Mouse (Mus musculus): ENCODE data around the gene Edc4. TPM values are rescaled to one million over a fixed set of nuclear protein-coding genes. Genes with fewer than 3 reads are reported as not detected.

Edc4 gene
- polyA plus RNA-seq, 1 experiment = 55.8 TPM

DNA sequence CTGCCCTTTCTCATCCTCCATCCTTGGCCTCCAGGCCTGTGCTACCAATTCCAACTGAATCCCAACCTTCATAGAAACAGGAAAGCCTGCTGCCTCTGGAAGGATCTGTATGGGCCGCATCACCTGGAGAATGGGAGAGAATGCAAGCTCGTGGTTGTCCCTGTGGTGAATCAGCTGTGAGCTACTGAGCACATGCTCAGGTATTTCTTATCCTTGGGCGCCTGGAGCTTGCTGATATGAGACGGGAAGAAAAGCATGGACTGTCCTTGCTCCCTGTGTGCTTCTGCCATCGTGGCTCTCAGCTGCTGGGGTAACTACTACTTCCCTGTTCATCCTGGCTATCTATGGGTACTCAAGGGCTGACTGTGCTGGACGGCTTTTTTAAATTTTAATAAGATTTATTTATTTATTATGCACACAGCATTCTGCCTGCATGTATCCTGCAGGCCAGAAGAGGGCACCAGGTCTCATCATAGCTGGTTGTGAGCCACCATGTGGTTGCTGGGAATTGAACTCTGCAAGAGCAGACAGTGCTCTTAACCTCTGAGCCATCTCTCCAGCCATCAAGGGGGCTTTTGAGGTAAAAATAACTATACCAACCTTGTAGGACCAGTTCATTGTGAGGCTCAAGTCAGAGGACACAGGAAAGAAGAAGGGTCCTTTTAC, 14.2 kb upstream of the Edc4 start:
- WGBS = 72% methylated on average over 6 of the region's 6 CpGs
- TF ChIP-seq CTCF (IDR thresholded peaks at IDR 0.05; ENCODE audit: extremely low read depth, insufficient read length, insufficient replicate concordance, low read depth, low read length) = peak; percentile 25; the same call in 1 of the 2 replicates
- no peak for TF ChIP-seq POLR2A (IDR thresholded peaks at IDR 0.05; ENCODE audit: low read depth, low read length)
- no peaks in the 10 kb centered on the region for H3K27me3 ChIP-seq (ENCODE audit: control insufficient read depth, insufficient read depth, low read length)
- no peak overlapping the region for H3K27ac ChIP-seq (ENCODE audit: insufficient read depth, low read depth, low read length)
- H3K4me1 ChIP-seq (ENCODE audit: control insufficient read depth, insufficient read depth, insufficient read length, low read length) = peaks cover 6% of the 10 kb centered on the region; the same call in 1 of the 2 replicates
- peaks cover 8% of the 10 kb centered on the region for H3K36me3 ChIP-seq (ENCODE audit: control insufficient read depth, insufficient read depth, low read length)
- no peak overlapping the region for H3K4me3 ChIP-seq (ENCODE audit: low read depth, low read length)

DNA sequence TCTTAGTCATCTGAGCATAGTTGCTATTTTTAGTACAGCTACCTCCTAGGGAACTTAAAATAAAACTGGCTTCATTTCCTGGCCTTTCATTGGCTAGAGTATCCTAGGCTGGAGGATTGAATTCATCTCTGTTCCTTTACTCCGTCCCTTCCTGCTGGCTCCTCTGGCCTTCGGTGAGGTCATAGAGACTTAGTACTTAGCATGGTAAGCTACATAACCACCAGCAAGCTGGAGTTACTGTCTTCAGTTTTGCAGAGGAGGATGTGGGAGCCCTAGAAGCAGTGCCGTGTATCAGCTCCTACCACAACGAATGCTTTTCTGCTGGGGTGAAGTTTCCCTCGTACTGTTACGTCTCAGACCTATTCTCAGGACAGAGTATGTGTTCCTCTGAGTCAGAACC, 6.4 kb upstream of the Edc4 start:
- Histone ChIP-seq H3K36me3 (ENCODE audit: control insufficient read depth, insufficient read depth, low read length) (peaks cover 24% of the 10 kb centered on the region), H3K27me3 (ENCODE audit: control insufficient read depth, insufficient read depth, low read length) (no peaks in the 10 kb centered on the region), H3K4me3 (ENCODE audit: low read depth, low read length) (no peak overlapping the region), H3K4me1 (ENCODE audit: control insufficient read depth, insufficient read depth, insufficient read length, low read length) (no peaks in the 10 kb centered on the region), H3K27ac (ENCODE audit: insufficient read depth, low read depth, low read length) (no peak overlapping the region)
- TF ChIP-seq CTCF (IDR thresholded peaks at IDR 0.05; ENCODE audit: extremely low read depth, insufficient read length, insufficient replicate concordance, low read depth, low read length) = no peak
- no peak for TF ChIP-seq POLR2A (IDR thresholded peaks at IDR 0.05; ENCODE audit: low read depth, low read length)
- 77% methylated on average over 6 of the region's 6 CpGs for WGBS

DNA sequence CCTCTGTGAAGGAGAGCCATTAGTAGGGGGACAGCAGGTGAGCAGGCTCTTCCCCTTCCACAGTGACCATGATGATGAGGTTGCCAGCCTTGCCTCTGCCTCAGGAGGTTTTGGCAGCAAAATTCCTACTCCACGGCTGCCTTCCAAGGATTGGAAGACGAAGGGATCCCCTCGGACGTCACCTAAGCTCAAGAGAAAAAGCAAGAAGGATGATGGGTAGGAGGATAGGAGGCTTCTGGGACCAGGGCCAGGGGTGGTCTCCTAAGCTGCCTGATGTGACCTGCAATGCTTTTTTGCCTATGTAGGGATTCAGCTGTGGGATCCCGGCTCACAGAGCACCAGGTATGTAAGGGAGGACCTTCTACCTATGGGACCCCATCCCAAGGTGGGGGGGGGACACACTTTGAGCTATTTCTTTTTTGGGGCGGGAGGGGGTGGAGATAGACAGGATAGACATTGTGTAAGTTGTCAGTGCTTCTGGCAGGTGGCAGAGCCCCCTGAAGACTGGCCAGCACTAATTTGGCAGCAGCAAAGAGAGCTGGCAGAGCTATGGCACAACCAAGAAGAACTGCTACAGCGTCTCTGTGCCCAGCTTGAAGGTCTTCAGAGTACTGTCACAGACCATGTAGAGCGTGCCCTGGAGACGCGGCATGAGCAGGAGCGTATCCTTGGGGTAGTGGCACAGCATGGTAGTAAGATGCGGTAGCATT, 9.2 kb downstream of the Edc4 start:
- no peak for TF ChIP-seq CTCF (IDR thresholded peaks at IDR 0.05; ENCODE audit: extremely low read depth, insufficient read length, insufficient replicate concordance, low read depth, low read length)
- no peak for TF ChIP-seq POLR2A (IDR thresholded peaks at IDR 0.05; ENCODE audit: low read depth, low read length)
- no peak overlapping the region for H3K27ac ChIP-seq (ENCODE audit: insufficient read depth, low read depth, low read length)
- H3K4me1 ChIP-seq (ENCODE audit: control insufficient read depth, insufficient read depth, insufficient read length, low read length) = no peaks in the 10 kb centered on the region
- H3K4me3 ChIP-seq (ENCODE audit: low read depth, low read length) = no peak overlapping the region
- WGBS = 93% methylated on average over 12 of the region's 12 CpGs
- H3K36me3 ChIP-seq (ENCODE audit: control insufficient read depth, insufficient read depth, low read length) = peaks cover 70% of the 10 kb centered on the region
- no peaks in the 10 kb centered on the region for H3K27me3 ChIP-seq (ENCODE audit: control insufficient read depth, insufficient read depth, low read length)

DNA sequence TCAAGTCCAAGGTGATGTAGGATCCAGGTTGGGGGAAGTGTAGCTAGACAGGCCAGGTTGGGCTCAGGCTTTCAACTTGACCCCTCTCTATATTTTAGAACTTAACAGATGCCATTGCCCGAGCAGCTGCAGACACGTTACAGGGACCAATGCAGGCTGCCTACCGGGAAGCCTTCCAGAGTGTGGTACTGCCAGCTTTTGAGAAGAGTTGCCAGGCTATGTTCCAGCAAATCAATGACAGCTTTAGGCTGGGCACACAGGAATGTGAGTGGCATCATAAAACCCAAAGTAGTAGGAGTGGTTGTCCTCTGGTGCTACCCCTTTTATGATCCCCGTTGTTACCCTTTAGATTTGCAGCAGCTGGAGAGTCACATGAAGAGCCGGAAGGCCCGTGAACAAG, 10.2 kb downstream of the Edc4 start:
- Histone ChIP-seq H3K36me3 (ENCODE audit: control insufficient read depth, insufficient read depth, low read length) (peaks cover 60% of the 10 kb centered on the region), H3K4me3 (ENCODE audit: low read depth, low read length) (no peak overlapping the region), H3K4me1 (ENCODE audit: control insufficient read depth, insufficient read depth, insufficient read length, low read length) (no peaks in the 10 kb centered on the region), H3K27me3 (ENCODE audit: control insufficient read depth, insufficient read depth, low read length) (no peaks in the 10 kb centered on the region), H3K27ac (ENCODE audit: insufficient read depth, low read depth, low read length) (no peak overlapping the region)
- WGBS = 73% methylated on average over 6 of the region's 6 CpGs
- TF ChIP-seq POLR2A (IDR thresholded peaks at IDR 0.05; ENCODE audit: low read depth, low read length) = no peak
- no peak for TF ChIP-seq CTCF (IDR thresholded peaks at IDR 0.05; ENCODE audit: extremely low read depth, insufficient read length, insufficient replicate concordance, low read depth, low read length)

DNA sequence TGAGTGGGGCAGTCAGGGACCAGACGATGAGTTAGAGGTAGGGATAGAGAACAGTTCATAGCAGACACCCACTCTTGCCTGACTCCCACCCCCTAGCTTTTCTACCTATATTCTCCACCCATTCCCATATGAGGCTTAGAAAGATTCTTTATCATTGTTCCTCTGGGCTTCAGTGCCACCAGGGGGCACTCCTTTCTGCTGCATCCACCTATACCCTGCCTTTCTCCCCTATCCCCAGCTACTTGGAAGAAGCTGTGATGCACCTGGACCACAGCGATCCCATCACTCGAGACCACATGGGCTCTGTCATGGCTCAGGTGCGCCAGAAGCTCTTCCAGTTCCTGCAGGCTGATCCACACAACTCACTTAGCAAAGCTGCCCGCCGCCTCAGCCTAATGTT, 11.8 kb downstream of the Edc4 start:
- no peaks in the 10 kb centered on the region for H3K4me1 ChIP-seq (ENCODE audit: control insufficient read depth, insufficient read depth, insufficient read length, low read length)
- TF ChIP-seq POLR2A (IDR thresholded peaks at IDR 0.05; ENCODE audit: low read depth, low read length) = no peak
- peak; percentile 47; the same call in 1 of the 2 replicates for TF ChIP-seq CTCF (IDR thresholded peaks at IDR 0.05; ENCODE audit: extremely low read depth, insufficient read length, insufficient replicate concordance, low read depth, low read length)
- 86% methylated on average over 6 of the region's 6 CpGs for WGBS
- no peak overlapping the region for H3K4me3 ChIP-seq (ENCODE audit: low read depth, low read length)
- H3K27me3 ChIP-seq (ENCODE audit: control insufficient read depth, insufficient read depth, low read length) = no peaks in the 10 kb centered on the region
- no peak overlapping the region for H3K27ac ChIP-seq (ENCODE audit: insufficient read depth, low read depth, low read length)
- peaks cover 45% of the 10 kb centered on the region for H3K36me3 ChIP-seq (ENCODE audit: control insufficient read depth, insufficient read depth, low read length)

DNA sequence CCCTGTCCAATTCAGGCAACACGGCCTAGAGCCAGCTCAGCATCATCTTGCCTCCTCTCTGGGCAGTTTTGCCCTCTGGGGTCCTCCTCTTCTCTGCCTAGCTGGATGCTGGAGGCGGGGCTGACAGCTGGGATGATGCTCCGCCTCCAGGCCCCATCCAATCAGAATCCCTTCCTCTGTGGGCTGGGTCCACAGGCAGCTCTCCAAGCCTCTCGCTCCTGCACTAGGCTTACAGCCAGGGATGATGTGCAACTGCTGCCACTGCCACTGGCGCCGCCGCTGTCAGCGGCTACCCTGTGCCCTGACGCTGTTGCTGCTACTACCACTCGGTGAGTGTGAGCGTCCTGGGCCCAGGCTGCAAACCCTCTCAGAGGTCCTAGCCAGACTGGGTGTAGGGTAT, 12.7 kb downstream of the Edc4 start, which contains the start of gene Nrn1l:
Gene Nrn1l (plus strand): TSS at position 229 of the 400 bp plus-strand sequence.
- H3K4me3 ChIP-seq (ENCODE audit: low read depth, low read length) = no peak within 1 kb of the TSS
- WGBS = 33% methylated on average over 11 of the region's 11 CpGs
- H3K27ac ChIP-seq (ENCODE audit: insufficient read depth, low read depth, low read length) = no peak within 1 kb of the TSS
- H3K4me1 ChIP-seq (ENCODE audit: control insufficient read depth, insufficient read depth, insufficient read length, low read length) = no peaks in the 10 kb centered on the region
- no peaks in the 10 kb centered on the region for H3K27me3 ChIP-seq (ENCODE audit: control insufficient read depth, insufficient read depth, low read length)
- no peak for TF ChIP-seq POLR2A (IDR thresholded peaks at IDR 0.05; ENCODE audit: low read depth, low read length)
- no peak for TF ChIP-seq CTCF (IDR thresholded peaks at IDR 0.05; ENCODE audit: extremely low read depth, insufficient read length, insufficient replicate concordance, low read depth, low read length)
- H3K36me3 ChIP-seq (ENCODE audit: control insufficient read depth, insufficient read depth, low read length) = peaks cover 36% of the 10 kb centered on the region

DNA sequence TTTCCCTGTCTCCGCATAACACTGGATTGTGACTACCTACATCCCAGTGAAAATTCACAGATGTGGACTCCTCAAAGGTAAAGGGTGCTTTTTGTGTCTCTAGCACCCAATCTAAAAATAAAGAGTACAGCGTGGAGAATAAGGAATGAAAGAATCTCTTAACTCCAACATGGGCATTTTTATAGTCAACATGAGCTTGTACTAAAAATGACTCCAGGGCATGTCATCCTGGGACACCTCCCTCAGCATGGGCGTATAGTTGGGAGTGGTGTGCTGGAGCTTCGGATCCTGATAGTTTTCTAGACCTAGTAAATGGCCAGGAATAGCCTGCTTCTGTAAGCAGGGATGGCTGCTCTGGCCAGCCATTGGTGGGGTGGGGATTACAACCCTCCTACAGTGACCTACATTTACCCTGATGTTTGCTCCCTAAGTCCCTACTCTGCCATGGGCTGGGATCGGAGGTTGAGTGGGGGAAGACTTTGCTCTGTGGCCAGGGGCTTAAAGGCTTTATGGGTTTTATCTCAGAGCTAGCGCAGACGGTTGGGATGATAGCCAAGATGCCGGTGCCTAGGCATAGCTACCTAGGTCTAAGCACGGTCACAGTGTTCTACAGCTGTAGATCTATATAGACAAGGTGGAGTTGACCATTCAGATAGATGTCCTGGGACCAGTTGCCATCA, 17.3 kb downstream of the Edc4 start:
- TF ChIP-seq POLR2A (IDR thresholded peaks at IDR 0.05; ENCODE audit: low read depth, low read length) = no peak
- TF ChIP-seq CTCF (IDR thresholded peaks at IDR 0.05; ENCODE audit: extremely low read depth, insufficient read length, insufficient replicate concordance, low read depth, low read length) = no peak
- Histone ChIP-seq H3K27me3 (ENCODE audit: control insufficient read depth, insufficient read depth, low read length) (no peaks in the 10 kb centered on the region), H3K36me3 (ENCODE audit: control insufficient read depth, insufficient read depth, low read length) (no peaks in the 10 kb centered on the region), H3K4me3 (ENCODE audit: low read depth, low read length) (no peak overlapping the region), H3K27ac (ENCODE audit: insufficient read depth, low read depth, low read length) (no peak overlapping the region), H3K4me1 (ENCODE audit: control insufficient read depth, insufficient read depth, insufficient read length, low read length) (no peaks in the 10 kb centered on the region)
- 47% methylated on average over 9 of the region's 9 CpGs for WGBS

All from small intestine, adult 2 months (tissue).